Mouse (Mus musculus): ENCODE measurements at regions not wholly inside any gene's neighbourhood (a gene's known extent, or its start where the extent isn't known, plus 50 kb on each side); places are given as distances from the start of the nearest gene placed in this dataset.

- Histone ChIP-seq H3K36me3 (ENCODE audit: control insufficient read depth in 1 of 2, insufficient read depth in 2 of 2, low read length in 2 of 2) (no peaks in the 10 kb centered on the region), H3K27ac (ENCODE audit: control insufficient read depth, low read depth, low read length) (no peak overlapping the region), H3K9me3 (replicated peaks; ENCODE audit: insufficient read depth, low read length) (no peaks in the 10 kb centered on the region), H3K79me2 (ENCODE audit: control insufficient read depth, insufficient read depth, low read length, poor library complexity) (no peaks in the 10 kb centered on the region), H3K4me3 (ENCODE audit: control insufficient read depth in 1 of 2, insufficient read depth in 1 of 2, low read depth in 2 of 2, low read length in 2 of 2) (no peak overlapping the region), H3K4me1 (ENCODE audit: control insufficient read depth in 1 of 2, insufficient read depth in 2 of 2, low read length in 2 of 2) (no peaks in the 10 kb centered on the region), H3K27me3 (ENCODE audit: control insufficient read depth in 1 of 2, insufficient read depth in 2 of 2, low read length in 2 of 2) (no peaks in the 10 kb centered on the region; a peak in 1 of 4 replicates), H3K9ac (ENCODE audit: control insufficient read depth, low read depth, low read length, poor library complexity, severe bottlenecking) (no peak overlapping the region)
- peak; percentile 27 for DNase-seq (ENCODE audit: low read depth, low spot score)
- TF ChIP-seq SMC3 (IDR thresholded peaks at IDR 0.05; ENCODE audit: low read depth, low read length) (peak; percentile 70), RAD21 (IDR thresholded peaks at IDR 0.05; ENCODE audit: low read depth, low read length) (peak; percentile 72), CTCF (IDR thresholded peaks at IDR 0.05 in 2 of 3, conservative IDR thresholded peaks at IDR 0.05 in 1 of 3; ENCODE audit: control insufficient read depth in 1 of 3, insufficient read depth in 1 of 3, low read depth in 2 of 3, low read length in 3 of 3, poor library complexity in 1 of 3, severe bottlenecking in 1 of 3) (peak; percentile 46 to 69 (median 49)), TAL1 (IDR thresholded peaks at IDR 0.05; ENCODE audit: low read length) (no peak), ZC3H11A (IDR thresholded peaks at IDR 0.05; ENCODE audit: low read depth, low read length) (peak; percentile 56), TBP (IDR thresholded peaks at IDR 0.05; ENCODE audit: low read depth, low read length) (no peak)
Measured at GRCm38 (mm10) chr6:59667356-59667755, 241.3 kb upstream of the Gprin3 start.
